Mouse (Mus musculus): Measurements from ENCODE around the gene Fam78b. TPM values are rescaled to one million over a fixed set of nuclear protein-coding genes. Genes with fewer than 3 reads are reported as not detected.

Gene Fam78b
- polyA plus RNA-seq, 1 experiment from 2014 or later = 2.4 TPM

- Histone ChIP-seq H3K27me3 (replicated peaks; ENCODE audit: low read depth, poor library complexity, severe bottlenecking) (no peaks in the 10 kb centered on the region), H3K9me3 (no peaks in the 10 kb centered on the region), H3K4me1 (peaks cover 11% of the 10 kb centered on the region; the same call in 1 of the 2 replicates), H3K27ac (replicated peaks) (no peak overlapping the region), H3K36me3 (replicated peaks) (no peaks in the 10 kb centered on the region), H3K4me3 (no peak overlapping the region)
- DNase-seq (ENCODE audit: low spot score) = no peak
- WGBS = 64% methylated on average over 10 of the region's 10 CpGs
Measured at GRCm38 (mm10) chr1:167046169-167046927, 45.1 kb downstream of the Fam78b start.

GRCm38 (mm10) chr1:167050859-167051258 lies 49.6 kb downstream of the Fam78b start:
- no peak for DNase-seq (ENCODE audit: low spot score)
- 91% methylated on average over 3 of the region's 3 CpGs for WGBS
- Histone ChIP-seq H3K4me1 (peaks cover 11% of the 10 kb centered on the region; the same call in 1 of the 2 replicates), H3K4me3 (no peak overlapping the region), H3K27me3 (replicated peaks; ENCODE audit: low read depth, poor library complexity, severe bottlenecking) (no peaks in the 10 kb centered on the region), H3K27ac (replicated peaks) (no peak overlapping the region), H3K36me3 (replicated peaks) (no peaks in the 10 kb centered on the region), H3K9me3 (no peaks in the 10 kb centered on the region)

GRCm38 (mm10) chr1:167054029-167054428 lies 52.8 kb downstream of the Fam78b start:
- Histone ChIP-seq H3K36me3 (replicated peaks) (no peaks in the 10 kb centered on the region), H3K27ac (replicated peaks) (no peak overlapping the region), H3K4me1 (0 out of 2 replicates have a peak, but pooled peaks cover 3% of the 10 kb centered on the region), H3K9me3 (no peaks in the 10 kb centered on the region), H3K27me3 (replicated peaks; ENCODE audit: low read depth, poor library complexity, severe bottlenecking) (no peaks in the 10 kb centered on the region), H3K4me3 (no peak overlapping the region)
- WGBS = 86% methylated on average over 7 of the region's 7 CpGs
- no peak for DNase-seq (ENCODE audit: low spot score)

- no peak for DNase-seq (ENCODE audit: low spot score)
- Histone ChIP-seq H3K9me3 (no peaks in the 10 kb centered on the region), H3K4me1 (peaks cover 8% of the 10 kb centered on the region; the same call in 1 of the 2 replicates), H3K36me3 (replicated peaks) (no peaks in the 10 kb centered on the region), H3K27ac (replicated peaks) (no peak overlapping the region), H3K4me3 (no peak overlapping the region), H3K27me3 (replicated peaks; ENCODE audit: low read depth, poor library complexity, severe bottlenecking) (no peaks in the 10 kb centered on the region)
- WGBS = 73% methylated on average over 5 of the region's 5 CpGs
Measured at GRCm38 (mm10) chr1:167057543-167057942, 56.3 kb downstream of the Fam78b start.

- H3K36me3 ChIP-seq (replicated peaks) = no peaks in the 10 kb centered on the region
- no peak for DNase-seq (ENCODE audit: low spot score)
- WGBS = 60% methylated on average over 9 of the region's 9 CpGs
Measured at GRCm38 (mm10) chr1:167059550-167060285, 58.5 kb downstream of the Fam78b start.

GRCm38 (mm10) chr1:167063971-167064370 lies 62.8 kb downstream of the Fam78b start:
- Histone ChIP-seq H3K27ac (replicated peaks) (no peak overlapping the region; the same call in 1 of the 2 replicates), H3K27me3 (replicated peaks; ENCODE audit: low read depth, poor library complexity, severe bottlenecking) (no peaks in the 10 kb centered on the region)

More at GRCm38 (mm10) chr1:167059550-167060285, 58.5 kb downstream of the Fam78b start:
- Histone ChIP-seq H3K4me3 (no peak overlapping the region), H3K27me3 (replicated peaks; ENCODE audit: low read depth, poor library complexity, severe bottlenecking) (no peaks in the 10 kb centered on the region), H3K9me3 (no peaks in the 10 kb centered on the region), H3K4me1 (peaks cover 16% of the 10 kb centered on the region), H3K27ac (replicated peaks) (no peak overlapping the region)

GRCm38 (mm10) chr1:167065541-167065940 lies 64.3 kb downstream of the Fam78b start:
- DNase-seq (ENCODE audit: low spot score) = no peak
- Histone ChIP-seq H3K27ac (replicated peaks) (no peak overlapping the region), H3K27me3 (replicated peaks; ENCODE audit: low read depth, poor library complexity, severe bottlenecking) (no peaks in the 10 kb centered on the region), H3K36me3 (replicated peaks) (no peaks in the 10 kb centered on the region), H3K4me1 (peaks cover 13% of the 10 kb centered on the region), H3K4me3 (no peak overlapping the region), H3K9me3 (no peaks in the 10 kb centered on the region)
- 27% methylated on average over 4 of the region's 4 CpGs for WGBS

More at GRCm38 (mm10) chr1:167063971-167064370, 62.8 kb downstream of the Fam78b start:
- Histone ChIP-seq H3K9me3 (no peaks in the 10 kb centered on the region), H3K4me3 (no peak overlapping the region), H3K36me3 (replicated peaks) (no peaks in the 10 kb centered on the region), H3K4me1 (peaks cover 18% of the 10 kb centered on the region)
- no peak for DNase-seq (ENCODE audit: low spot score)
- WGBS = 56% methylated on average over 4 of the region's 4 CpGs

GRCm38 (mm10) chr1:167065986-167066385 lies 64.8 kb downstream of the Fam78b start:
- WGBS = 59% methylated on average over 10 of the region's 10 CpGs
- H3K27ac ChIP-seq (replicated peaks) = no peak overlapping the region
- no peak for DNase-seq (ENCODE audit: low spot score)

GRCm38 (mm10) chr1:167066933-167067341 lies 65.7 kb downstream of the Fam78b start:
- H3K36me3 ChIP-seq (replicated peaks) = no peaks in the 10 kb centered on the region
- H3K27ac ChIP-seq (replicated peaks) = no peak overlapping the region
- no peak overlapping the region for H3K4me3 ChIP-seq
- H3K4me1 ChIP-seq = peaks cover 13% of the 10 kb centered on the region
- DNase-seq (ENCODE audit: low spot score) = no peak
- 75% methylated on average over 9 of the region's 9 CpGs for WGBS
- no peaks in the 10 kb centered on the region for H3K27me3 ChIP-seq (replicated peaks; ENCODE audit: low read depth, poor library complexity, severe bottlenecking)
- no peaks in the 10 kb centered on the region for H3K9me3 ChIP-seq

More at GRCm38 (mm10) chr1:167065986-167066385, 64.8 kb downstream of the Fam78b start:
- H3K27me3 ChIP-seq (replicated peaks; ENCODE audit: low read depth, poor library complexity, severe bottlenecking) = no peaks in the 10 kb centered on the region
- no peak overlapping the region for H3K4me3 ChIP-seq
- peaks cover 13% of the 10 kb centered on the region for H3K4me1 ChIP-seq
- H3K9me3 ChIP-seq = no peaks in the 10 kb centered on the region
- no peaks in the 10 kb centered on the region for H3K36me3 ChIP-seq (replicated peaks)

- Histone ChIP-seq H3K27me3 (replicated peaks; ENCODE audit: low read depth, poor library complexity, severe bottlenecking) (no peaks in the 10 kb centered on the region), H3K36me3 (replicated peaks) (no peaks in the 10 kb centered on the region), H3K9me3 (no peaks in the 10 kb centered on the region), H3K27ac (replicated peaks) (no peak overlapping the region), H3K4me3 (no peak overlapping the region), H3K4me1 (peaks cover 4% of the 10 kb centered on the region)
- DNase-seq (ENCODE audit: low spot score) = no peak
- WGBS = 64% methylated on average over 9 of the region's 9 CpGs
Measured at GRCm38 (mm10) chr1:167069741-167070140, 68.5 kb downstream of the Fam78b start.

GRCm38 (mm10) chr1:167070306-167070705 lies 69.1 kb downstream of the Fam78b start:
- Histone ChIP-seq H3K9me3 (no peaks in the 10 kb centered on the region), H3K27ac (replicated peaks) (no peak overlapping the region), H3K36me3 (replicated peaks) (no peaks in the 10 kb centered on the region), H3K27me3 (replicated peaks; ENCODE audit: low read depth, poor library complexity, severe bottlenecking) (no peaks in the 10 kb centered on the region), H3K4me3 (no peak overlapping the region), H3K4me1 (peaks cover 4% of the 10 kb centered on the region)
- 80% methylated on average over 6 of the region's 6 CpGs for WGBS
- no peak for DNase-seq (ENCODE audit: low spot score)

GRCm38 (mm10) chr1:167075726-167076125 lies 74.5 kb downstream of the Fam78b start:
- no peaks in the 10 kb centered on the region for H3K4me1 ChIP-seq
- H3K9me3 ChIP-seq = no peaks in the 10 kb centered on the region
- H3K27ac ChIP-seq (replicated peaks) = no peak overlapping the region
- H3K27me3 ChIP-seq (replicated peaks; ENCODE audit: low read depth, poor library complexity, severe bottlenecking) = no peaks in the 10 kb centered on the region
- H3K36me3 ChIP-seq (replicated peaks) = 0 out of 2 replicates have a peak, but pooled peaks cover 3% of the 10 kb centered on the region
- 85% methylated on average over 8 of the region's 8 CpGs for WGBS
- H3K4me3 ChIP-seq = no peak overlapping the region
- no peak for DNase-seq (ENCODE audit: low spot score)
